Mouse (Mus musculus) lung, adult 2 months (tissue): ENCODE measurements around the gene Irx2.

Source experiments
- CTCF ChIP-seq: fragments of 200-500 bp; IDR thresholded peaks from 2 replicates; pipeline ENCODE4 v1.5.1; 2011; ENCODE audit warnings: mild to moderate bottlenecking, low read length, control low read depth; ENCODE audit not compliant: insufficient read depth
- POLR2A ChIP-seq: fragments of 200-500 bp; IDR thresholded peaks from 2 replicates; pipeline ENCODE4 v1.6.1; 2011; ENCODE audit warnings: low read depth, mild to moderate bottlenecking, control low read depth, low read length, borderline replicate concordance; ENCODE audit errors: extremely low read depth

DNA sequence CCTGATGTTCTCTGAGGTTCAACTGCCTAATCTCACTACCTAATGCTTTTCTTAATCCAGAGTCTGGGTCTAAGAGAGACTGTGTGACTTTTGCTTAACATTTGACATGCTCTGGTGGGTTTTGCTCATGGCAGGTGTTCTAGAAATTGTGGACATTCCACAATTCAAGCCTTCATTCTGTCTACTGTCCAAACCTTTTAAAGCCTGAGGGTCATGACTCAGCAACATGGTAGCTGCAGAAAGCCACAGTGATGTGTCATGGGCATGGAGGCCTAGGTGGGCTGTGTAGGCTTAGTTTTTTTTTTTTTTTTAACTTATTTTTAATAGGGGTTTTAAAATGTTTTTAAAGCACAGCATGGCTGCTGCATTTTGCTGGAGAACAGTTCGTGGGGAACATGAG, 27.8 kb downstream of the Irx2 start:
- TF ChIP-seq CTCF (no peak), POLR2A (no peak)
